Mouse (Mus musculus) intestine, postnatal 0 days (tissue): ENCODE results near the gene Evi5. TPM values are rescaled to one million over a fixed set of nuclear protein-coding genes. Genes with fewer than 3 reads are reported as not detected.

Experiments
- ATAC-seq: fragments of 200-750 bp; cut with Nextera tagmentation; 2 replicates; pipeline ENCODE4 v1.8.0; 2017; ENCODE audit warnings: mild to moderate bottlenecking, moderate TSS enrichment, moderate library complexity
- H3K27ac ChIP-seq: fragments of 300-500 bp; sonication (generic); 2 replicates; pipeline ENCODE4 v1.5.1; 2014; ENCODE audit warnings: mild to moderate bottlenecking, low read depth, low read length, moderate library complexity
- H3K27me3 ChIP-seq: fragments of 300-500 bp; sonication (generic); replicated peaks from 2 replicates; pipeline ENCODE4 v1.6.1; 2014; ENCODE audit warnings: low read length, mixed read lengths; ENCODE audit not compliant: control insufficient read depth, insufficient read depth
- H3K36me3 ChIP-seq: fragments of 300-500 bp; sonication (generic); 2 replicates; pipeline ENCODE4 v1.6.1; 2014; ENCODE audit warnings: mild to moderate bottlenecking, moderate library complexity; ENCODE audit not compliant: control insufficient read depth, insufficient read depth
- H3K4me1 ChIP-seq: fragments of 300-500 bp; sonication (generic); replicated peaks from 2 replicates; pipeline ENCODE4 v1.6.1; 2014; ENCODE audit warnings: antibody characterized with exemption, low read length, mixed read lengths; ENCODE audit not compliant: control insufficient read depth, insufficient read depth
- H3K4me2 ChIP-seq: fragments of 300-500 bp; sonication (generic); replicated peaks from 2 replicates; pipeline ENCODE4 v1.6.1; 2014; ENCODE audit warnings: low read depth, mild to moderate bottlenecking, moderate library complexity
- H3K4me3 ChIP-seq: fragments of 300-500 bp; sonication (generic); 2 replicates; pipeline ENCODE4 v1.5.1; 2014; ENCODE audit warnings: low read depth, low read length
- H3K9ac ChIP-seq: fragments of 300-500 bp; sonication (generic); 2 replicates; pipeline ENCODE4 v1.6.1; 2014; ENCODE audit warnings: mild to moderate bottlenecking, low read depth, low read length
- H3K9me3 ChIP-seq: fragments of 300-500 bp; sonication (generic); 2 replicates; pipeline ENCODE4 v1.6.1; 2016; ENCODE audit warnings: mixed run types; ENCODE audit not compliant: control insufficient read depth
- CTCF ChIP-seq: sonication (generic); IDR thresholded peaks from 2 replicates; pipeline ENCODE4 v1.5.1; 2016; ENCODE audit warnings: low read depth, mild to moderate bottlenecking, control low read depth, antibody characterized with exemption, moderate library complexity
- WGBS: fragments of 180-500 bp; shearing (Covaris S2); extraction: QIAGEN DNeasy Blood & Tissue Kit; methylation state at CpG from one replicate; pipeline ENCODE4 v1.1.7; 2014; 5-methylcytosine and 5-hydroxymethylcytosine counted together
- polyA plus RNA-seq: library from polyadenylated mRNA; unstranded; fragments of >200 nt; fragmentation: Nextera tagmentation; extraction: Ambion mirVana; gene quantifications from 2 replicates; pipeline ENCODE4 v1.2.1, GENCODE M21; 2015

Gene Evi5
- polyA plus RNA-seq, 1 experiment from 2014 or later = 39.7 TPM

- Histone ChIP-seq H3K27me3 (no peaks in the 10 kb centered on the region), H3K9ac (no peak overlapping the region), H3K27ac (no peak overlapping the region), H3K9me3 (no peaks in the 10 kb centered on the region), H3K4me3 (no peak overlapping the region), H3K4me1 (peaks cover 2% of the 10 kb centered on the region; the same call in 1 of the 2 replicates), H3K4me2 (no peak overlapping the region), H3K36me3 (peaks cover 2% of the 10 kb centered on the region)
- ATAC-seq = peak; percentile 66
- whole genome bisulfite sequencing = 53% methylated on average over 1 of the region's 1 CpGs
- TF ChIP-seq CTCF = no peak
Measured at GRCm38 (mm10) chr5:107754740-107755139, 120.2 kb downstream of the Evi5 start.

GRCm38 (mm10) chr5:107753656-107754055 is 121.3 kb downstream of the Evi5 start:
- Histone ChIP-seq H3K27ac (no peak overlapping the region), H3K36me3 (no peaks in the 10 kb centered on the region), H3K4me2 (no peak overlapping the region), H3K27me3 (no peaks in the 10 kb centered on the region), H3K9me3 (no peaks in the 10 kb centered on the region), H3K9ac (no peak overlapping the region), H3K4me1 (peaks cover 8% of the 10 kb centered on the region; the same call in 1 of the 2 replicates), H3K4me3 (no peak overlapping the region)
- no peak for ATAC-seq
- 93% methylated on average over 7 of the region's 7 CpGs for WGBS
- TF ChIP-seq CTCF = no peak

GRCm38 (mm10) chr5:107749229-107749916 is 125.5 kb downstream of the Evi5 start:
- Histone ChIP-seq H3K4me3 (no peak overlapping the region), H3K9ac (no peak overlapping the region), H3K27ac (peak overlapping the region; percentile 60), H3K9me3 (no peaks in the 10 kb centered on the region), H3K27me3 (no peaks in the 10 kb centered on the region), H3K4me1 (peaks cover 8% of the 10 kb centered on the region; the same call in 1 of the 2 replicates), H3K36me3 (0 out of 2 replicates have a peak, but pooled peaks cover 6% of the 10 kb centered on the region), H3K4me2 (peak overlapping the region; percentile 40)
- no peak for TF ChIP-seq CTCF
- peak; percentile 85 for ATAC-seq
- WGBS = 32% methylated on average over 9 of the region's 9 CpGs

GRCm38 (mm10) chr5:107739023-107739422 is 135.9 kb downstream of the Evi5 start:
- H3K27ac ChIP-seq = no peak overlapping the region
- no peaks in the 10 kb centered on the region for H3K9me3 ChIP-seq
- H3K27me3 ChIP-seq = no peaks in the 10 kb centered on the region
- no peak for ATAC-seq
- WGBS = 92% methylated on average over 5 of the region's 5 CpGs
- H3K4me3 ChIP-seq = no peak overlapping the region
- H3K4me1 ChIP-seq = no peaks in the 10 kb centered on the region
- H3K9ac ChIP-seq = no peak overlapping the region
- no peak for TF ChIP-seq CTCF
- no peak overlapping the region for H3K4me2 ChIP-seq
- peaks cover 3% of the 10 kb centered on the region; the same call in 1 of the 2 replicates for H3K36me3 ChIP-seq

GRCm38 (mm10) chr5:107738296-107738695 is 136.6 kb downstream of the Evi5 start:
- Histone ChIP-seq H3K27me3 (no peaks in the 10 kb centered on the region), H3K36me3 (peaks cover 3% of the 10 kb centered on the region; the same call in 1 of the 2 replicates), H3K4me1 (no peaks in the 10 kb centered on the region), H3K27ac (no peak overlapping the region), H3K9me3 (no peaks in the 10 kb centered on the region), H3K9ac (no peak overlapping the region), H3K4me3 (no peak overlapping the region), H3K4me2 (no peak overlapping the region)
- 71% methylated on average over 3 of the region's 3 CpGs for WGBS
- TF ChIP-seq CTCF = no peak
- ATAC-seq = no peak

- H3K9me3 ChIP-seq = no peaks in the 10 kb centered on the region
- H3K9ac ChIP-seq = no peak overlapping the region
- TF ChIP-seq CTCF = no peak
- no peak for ATAC-seq
- no peaks in the 10 kb centered on the region; the same call in 1 of the 2 replicates for H3K36me3 ChIP-seq
- no peaks in the 10 kb centered on the region for H3K4me1 ChIP-seq
- WGBS = 74% methylated on average over 5 of the region's 5 CpGs
- H3K4me3 ChIP-seq = no peak overlapping the region
- H3K27ac ChIP-seq = no peak overlapping the region
- H3K4me2 ChIP-seq = no peak overlapping the region
- peaks cover 6% of the 10 kb centered on the region for H3K27me3 ChIP-seq
Measured at GRCm38 (mm10) chr5:107736171-107736570, 138.7 kb downstream of the Evi5 start.
